Mouse (Mus musculus): ENCODE measurements around the gene Chrna9.
"Not testable (repeated sequence)": the region's sequence is repeated elsewhere in the genome, so short reads cannot be mapped to it uniquely, and the experiment has no call there.

DNA sequence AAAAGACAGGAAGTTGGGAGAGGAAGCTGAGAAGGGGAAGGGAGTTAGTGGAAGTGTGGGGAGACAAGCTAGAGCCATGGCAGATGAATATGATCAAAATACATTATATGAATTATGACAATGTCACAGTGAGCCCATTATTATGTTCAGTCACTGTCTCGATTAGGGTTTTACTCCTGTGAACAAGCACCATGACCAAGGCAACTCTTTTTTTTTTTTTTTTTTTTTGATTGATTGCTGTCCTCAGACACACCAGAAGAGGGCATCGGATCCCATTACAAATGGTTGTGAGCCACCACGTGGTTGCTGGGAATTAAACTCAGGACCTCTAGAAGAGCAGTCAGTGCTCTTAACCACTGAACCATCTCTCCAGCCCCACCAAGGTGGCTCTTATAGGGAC is 52.3 kb downstream of the Chrna9 start:
- not testable (repeated sequence) for TF ChIP-seq CTCF (IDR thresholded peaks at IDR 0.05; ENCODE audit: low read depth, low read length); POLR2AphosphoS5 (IDR thresholded peaks at IDR 0.05; ENCODE audit: insufficient replicate concordance, low read depth, low read length); TAL1 (conservative IDR thresholded peaks at IDR 0.05; ENCODE audit: low read depth, low read length)

All from G1E (cell line).